Mouse (Mus musculus) urinary bladder, adult 2 months (tissue): ENCODE measurements around the gene Map4k2. TPM values are rescaled to one million over a fixed set of nuclear protein-coding genes. Genes with fewer than 3 reads are reported as not detected.

Experiments used
- DNase-seq: peaks from one replicate; pipeline ENCODE4 v3.0.0; 2022; ENCODE audit warnings: low spot score
- polyA plus RNA-seq: library from polyadenylated mRNA; depleted of rRNA; stranded (reverse); fragments of >200 nt; gene quantifications from 2 replicates; pipeline ENCODE4 v1.2.3, GENCODE M21; 2012

Gene Map4k2
- polyA plus RNA-seq, 1 experiment, result 88.3 TPM

- DNase-seq, result no peak
Observed at GRCm38 (mm10) chr19:6315573-6315972, 25.4 kb upstream of the Map4k2 start.

DNA sequence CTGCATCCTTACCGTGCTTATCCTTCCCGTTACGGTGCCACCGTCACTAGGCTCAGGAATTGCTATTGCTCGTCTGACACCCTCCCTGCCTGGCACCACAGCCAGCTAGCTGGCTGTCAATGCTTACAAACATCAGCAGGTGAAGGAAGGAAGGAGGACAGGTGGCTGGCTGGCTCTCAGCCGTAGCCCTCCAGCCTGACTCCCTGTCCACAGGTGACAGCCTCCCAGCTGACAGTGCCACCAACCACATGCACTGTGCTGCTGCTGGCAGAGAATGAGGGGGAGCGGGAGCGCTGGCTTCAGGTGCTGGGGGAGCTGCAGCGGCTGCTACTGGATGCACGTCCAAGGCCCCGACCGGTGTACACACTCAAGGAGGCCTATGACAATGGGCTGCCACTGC is 22.8 kb upstream of the Map4k2 start:
- DNase-seq, result no peak

DNA sequence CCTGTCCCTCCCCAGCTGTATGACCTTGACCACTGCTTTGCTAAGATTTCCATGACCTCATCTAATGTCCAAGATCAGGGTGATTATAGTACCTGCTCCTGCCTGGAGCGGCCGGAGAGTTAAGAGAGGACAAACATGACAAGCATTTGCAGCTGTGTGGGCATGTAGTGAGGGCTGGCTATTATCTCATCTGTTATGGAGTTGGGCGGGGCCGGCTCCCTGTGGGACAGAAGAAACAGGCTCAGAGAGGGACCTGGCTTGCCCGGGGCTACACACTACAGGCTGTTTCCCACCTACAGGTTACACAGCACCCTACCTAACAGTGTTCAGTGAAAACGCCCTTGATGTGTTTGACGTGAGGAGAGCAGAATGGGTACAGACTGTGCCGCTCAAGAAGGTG is 19.6 kb upstream of the Map4k2 start:
- no peak for DNase-seq

DNA sequence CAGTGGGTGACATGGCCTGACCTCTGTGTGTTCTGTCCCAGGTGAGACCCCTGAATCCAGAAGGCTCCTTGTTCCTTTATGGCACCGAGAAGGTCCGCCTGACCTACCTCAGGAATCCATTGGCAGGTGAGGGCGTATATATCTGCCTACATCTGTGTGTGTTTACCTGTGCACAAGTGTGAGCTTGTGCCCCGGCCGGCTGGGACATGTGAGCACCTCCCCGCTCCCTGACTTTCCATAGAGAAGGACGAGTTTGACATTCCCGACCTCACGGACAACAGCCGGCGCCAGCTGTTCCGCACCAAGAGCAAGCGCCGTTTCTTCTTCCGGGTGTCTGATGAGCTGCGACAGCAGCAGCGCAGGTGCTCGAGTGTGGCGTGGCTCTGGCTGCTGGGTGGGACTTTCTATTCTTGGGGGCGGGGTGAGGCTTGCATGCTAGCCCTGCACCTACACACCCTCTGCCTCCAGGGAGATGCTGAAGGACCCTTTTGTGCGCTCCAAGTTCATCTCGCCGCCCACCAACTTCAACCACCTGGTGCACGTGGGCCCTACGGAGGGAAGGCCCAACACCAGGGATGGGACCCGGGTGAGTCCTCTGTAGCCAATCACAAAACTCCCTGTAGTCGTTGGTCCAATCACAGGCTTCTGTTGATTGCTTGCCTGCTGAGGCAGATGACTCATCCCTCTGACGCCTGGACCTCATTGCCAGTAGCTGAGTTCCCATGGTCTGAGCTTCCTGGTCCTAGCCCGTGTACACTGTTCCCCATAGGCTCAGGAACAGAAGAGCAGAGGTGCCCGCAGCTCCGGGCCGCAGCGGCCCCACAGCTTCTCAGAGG is 18.9 kb upstream of the Map4k2 start:
- peak; percentile 62 for DNase-seq

- no peak for DNase-seq
Observed at GRCm38 (mm10) chr19:6324751-6325150, 16.2 kb upstream of the Map4k2 start.

- DNase-seq, result no peak
Observed at GRCm38 (mm10) chr19:6331178-6331577, 9.8 kb upstream of the Map4k2 start.

DNA sequence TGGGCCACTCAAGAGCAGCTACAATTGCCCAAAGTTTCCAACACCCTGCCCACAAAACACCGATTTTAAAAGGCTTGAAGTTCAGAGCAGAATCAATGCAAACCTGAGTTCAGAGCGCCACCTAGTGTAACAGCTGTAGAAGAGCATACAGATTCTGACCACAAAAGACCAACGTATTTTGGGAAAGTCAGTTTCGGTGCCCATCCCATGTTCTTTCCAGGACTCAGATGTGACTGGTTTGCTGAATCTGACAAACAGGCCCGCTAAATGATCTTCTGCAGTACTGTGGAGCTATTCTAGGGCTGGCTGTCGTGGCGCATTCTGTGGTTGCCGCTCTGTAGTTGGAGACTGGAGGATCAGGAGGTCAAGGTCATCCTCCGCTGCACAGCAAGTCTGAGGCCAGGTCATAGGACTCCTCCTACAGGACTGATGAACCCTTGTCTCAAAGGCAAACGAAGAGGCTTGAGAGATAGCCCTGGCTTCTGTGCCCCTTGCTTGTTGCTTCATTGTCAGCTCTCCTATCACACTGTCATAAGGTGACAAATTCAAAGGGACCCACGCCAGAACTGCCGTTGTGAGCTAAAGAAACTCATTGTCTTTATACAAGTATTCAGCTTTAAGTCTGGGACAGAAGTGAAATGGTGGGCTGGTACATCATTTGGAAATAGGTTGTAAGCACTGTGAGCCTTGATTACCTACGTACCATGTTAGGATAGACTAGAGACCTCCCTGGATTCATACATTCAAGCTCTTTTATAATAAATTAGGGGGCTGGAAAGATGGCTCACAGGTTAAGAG is 9.0 kb upstream of the Map4k2 start:
- no peak for DNase-seq

DNA sequence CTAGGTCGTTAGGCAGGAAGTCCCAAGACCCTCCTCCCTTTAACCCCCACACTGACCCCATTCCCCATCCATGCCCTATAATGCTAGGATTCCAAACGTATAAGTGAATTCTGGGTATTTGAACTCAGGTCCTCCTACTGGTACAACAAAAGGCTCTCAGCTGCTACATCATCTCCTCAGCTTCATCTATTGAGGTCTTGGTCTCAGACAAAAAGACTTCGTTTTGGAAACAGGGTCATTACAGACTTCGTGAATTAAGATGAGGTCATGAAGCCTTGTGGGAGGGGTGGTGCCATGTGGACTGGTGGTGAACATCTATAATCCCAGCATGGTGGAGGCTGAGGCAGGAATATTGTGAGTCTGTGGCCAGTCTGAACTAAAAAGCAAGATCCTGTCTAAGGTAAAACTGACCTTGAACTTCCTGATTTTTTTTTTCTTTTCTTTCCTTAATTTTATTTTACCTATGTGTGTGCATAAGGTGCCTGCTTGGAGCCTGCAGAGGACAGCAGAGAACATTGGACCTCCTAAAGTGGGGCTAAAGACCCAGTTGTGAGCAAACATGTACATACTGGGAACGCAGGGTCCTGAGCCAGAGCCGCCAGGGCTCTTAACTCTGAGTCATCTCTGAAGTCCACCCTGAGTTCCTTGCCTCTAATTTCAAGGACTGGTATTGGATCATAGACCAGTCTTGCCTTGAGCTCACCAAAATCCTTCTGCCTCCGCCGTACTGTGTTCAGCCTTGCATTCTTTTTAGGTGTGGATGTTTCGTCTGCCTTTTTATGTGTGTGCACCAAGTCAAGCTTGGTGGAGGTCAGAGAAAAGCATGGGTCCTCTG is 7.0 kb upstream of the Map4k2 start:
- no peak for DNase-seq

DNA sequence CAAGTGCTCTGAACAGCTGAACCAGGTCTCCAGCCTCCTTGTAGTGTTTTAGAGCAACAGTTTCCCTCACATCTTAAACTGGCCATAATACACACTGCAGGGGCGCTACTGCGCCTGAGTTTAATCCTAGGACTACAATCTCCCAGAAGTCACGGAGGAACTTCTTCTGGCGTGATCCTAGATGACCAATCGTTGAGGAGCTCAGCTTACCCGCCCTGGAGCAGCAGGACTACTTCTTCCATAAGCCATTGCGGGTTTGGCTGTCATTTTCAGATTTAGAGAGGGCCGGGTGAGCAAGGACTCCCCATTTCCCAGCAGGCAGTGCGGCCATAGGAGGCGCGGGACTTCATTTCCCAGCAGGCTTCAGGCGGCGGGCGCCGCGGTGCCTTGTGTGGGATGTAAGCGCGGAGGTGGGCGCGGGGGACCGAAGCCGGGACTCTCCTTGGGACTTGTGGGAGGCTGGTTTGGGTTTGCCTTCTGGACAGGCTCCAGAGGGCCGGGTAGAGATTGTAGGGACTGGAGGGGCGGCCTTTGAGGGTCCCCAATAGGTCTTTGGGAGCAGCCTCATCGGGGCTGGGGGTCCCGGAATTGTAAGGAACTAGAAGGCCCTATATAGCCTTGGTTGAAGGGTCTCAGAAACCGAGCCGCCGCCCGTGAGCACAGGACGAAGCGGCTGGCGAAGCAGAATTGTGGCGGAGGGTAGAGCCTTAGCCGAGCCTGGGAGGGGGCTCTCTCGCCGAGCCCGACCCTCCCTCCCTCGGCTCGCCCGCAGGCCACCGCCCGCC is 6.1 kb upstream of the Map4k2 start, which contains the start of gene Men1:
Men1 (plus strand) TSS at position 307 of the 785 bp plus-strand sequence.
- peak; percentile 84 for DNase-seq

- no peak for DNase-seq
Observed at GRCm38 (mm10) chr19:6335458-6335827, 5.5 kb upstream of the Map4k2 start.

GRCm38 (mm10) chr19:6336920-6337319 is 4.0 kb upstream of the Map4k2 start:
- no peak for DNase-seq

GRCm38 (mm10) chr19:6338171-6338570 is 2.8 kb upstream of the Map4k2 start:
- no peak for DNase-seq

- no peak for DNase-seq
Observed at GRCm38 (mm10) chr19:6338716-6339115, 2.2 kb upstream of the Map4k2 start.

DNA sequence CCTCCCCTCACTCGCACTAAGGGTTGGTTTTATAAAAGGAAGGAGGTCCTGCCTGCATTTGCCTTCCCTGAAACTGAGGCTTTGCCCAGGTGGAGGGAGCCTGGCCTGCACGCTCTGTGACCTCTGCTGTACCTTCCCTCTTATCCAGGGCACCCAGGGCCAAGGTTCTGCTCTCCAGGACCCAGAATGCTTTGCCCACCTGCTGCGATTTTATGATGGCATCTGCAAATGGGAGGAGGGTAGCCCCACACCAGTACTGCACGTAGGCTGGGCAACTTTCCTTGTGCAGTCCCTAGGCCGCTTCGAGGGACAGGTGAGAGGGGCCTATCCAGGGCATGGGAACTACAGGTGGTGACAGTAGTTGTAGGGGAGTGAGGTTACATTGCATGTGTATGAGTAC is 1.7 kb upstream of the Map4k2 start:
- no peak for DNase-seq

- DNase-seq, result no peak
Observed at GRCm38 (mm10) chr19:6339890-6340504, 938 bp upstream of the Map4k2 start.

DNA sequence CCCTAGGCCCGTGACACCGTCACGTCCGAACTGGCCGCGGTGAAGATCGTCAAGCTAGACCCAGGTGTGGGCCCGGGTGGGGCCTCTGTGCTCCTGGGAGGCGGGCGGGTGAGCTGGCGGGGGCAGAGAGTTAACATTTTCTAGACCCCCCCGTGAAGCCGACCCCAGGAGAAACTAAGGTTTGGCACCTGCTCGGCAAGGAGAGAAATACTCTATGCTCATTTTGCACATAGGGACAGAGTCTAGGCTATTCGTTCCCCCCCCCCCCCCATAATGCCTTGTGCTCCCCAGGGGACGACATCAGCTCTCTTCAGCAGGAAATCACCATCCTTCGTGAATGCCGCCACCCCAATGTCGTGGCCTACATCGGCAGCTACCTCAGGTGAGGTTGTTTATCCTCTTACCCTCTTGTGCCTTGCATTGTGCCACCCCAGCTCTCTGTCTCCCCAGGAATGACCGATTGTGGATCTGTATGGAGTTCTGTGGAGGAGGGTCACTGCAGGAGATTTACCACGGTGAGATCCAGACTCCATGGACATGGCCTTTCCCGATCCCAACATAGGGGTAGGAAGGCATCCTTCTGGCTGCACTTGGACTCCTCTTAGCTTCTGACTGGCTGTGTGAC is 630 bp downstream of the Map4k2 start:
- DNase-seq, result peak; percentile 21

DNA sequence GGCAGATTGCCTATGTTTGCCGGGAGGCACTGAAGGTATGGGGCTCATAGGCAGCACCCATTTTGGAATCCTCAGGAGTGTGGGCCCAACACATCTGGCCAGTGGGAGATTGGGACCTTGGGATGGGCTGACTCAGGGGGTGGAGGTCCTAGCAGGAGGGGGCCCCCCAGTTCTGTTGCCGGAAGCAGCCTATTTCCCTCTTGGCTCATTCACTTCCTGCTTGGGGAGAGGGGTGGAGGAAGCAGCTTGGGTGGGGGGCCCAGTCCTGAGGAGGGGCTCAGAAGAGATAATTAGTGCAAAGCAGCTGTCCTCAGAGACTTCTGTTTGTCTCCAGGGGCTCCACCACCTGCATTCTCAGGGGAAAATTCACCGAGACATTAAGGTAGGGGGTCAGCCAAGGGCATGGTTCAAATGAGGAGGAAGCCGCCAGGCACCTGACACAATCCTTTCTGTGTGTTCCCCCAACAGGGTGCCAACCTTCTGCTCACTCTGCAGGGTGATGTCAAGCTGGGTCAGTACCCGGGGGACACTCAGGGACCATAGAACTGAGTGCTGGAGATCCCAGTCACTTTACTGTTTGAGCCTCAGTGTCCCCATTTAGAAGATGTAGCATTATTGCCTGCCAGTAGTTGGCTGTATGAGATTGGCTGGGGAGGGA is 1.5 kb downstream of the Map4k2 start:
- no peak for DNase-seq

- DNase-seq, result no peak
Observed at GRCm38 (mm10) chr19:6343066-6343925, 2.4 kb downstream of the Map4k2 start.

GRCm38 (mm10) chr19:6343996-6344395 is 3.1 kb downstream of the Map4k2 start:
- DNase-seq, result no peak
